Mouse (Mus musculus) kidney, postnatal 25 days (tissue): ENCODE measurements around the gene Tmed9.
"Not testable (repeated sequence)": the region's sequence is repeated elsewhere in the genome, so short reads cannot be mapped to it uniquely, and the experiment has no call there.

ENCODE experiments used
- DNase-seq, 2 experiments: peaks; one replicate each; pipeline ENCODE4 v3.0.0; 2021; ENCODE audit warnings: mixed read lengths in 2 of 2

Gene Tmed9

DNA sequence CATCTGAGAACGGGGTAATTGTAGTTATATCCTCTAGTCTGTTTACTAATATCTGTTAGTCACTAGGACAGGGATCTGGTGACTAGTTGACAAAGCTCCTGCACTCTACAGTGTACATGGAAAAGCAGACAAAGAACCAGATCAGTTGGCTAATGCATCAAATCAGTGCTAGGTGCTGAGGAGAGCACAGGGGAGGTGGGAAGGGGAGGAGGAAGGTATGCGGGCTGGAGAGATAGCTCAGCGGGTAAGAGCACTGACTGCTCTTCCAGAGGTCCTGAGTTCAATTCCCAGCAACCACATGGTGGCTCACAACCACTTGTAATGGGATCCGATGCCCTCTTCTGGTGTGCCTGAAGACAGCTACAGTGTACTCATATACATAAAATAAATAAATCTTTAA is 5.0 kb upstream of the Tmed9 start:
- DNase-seq = not testable (repeated sequence)

DNA sequence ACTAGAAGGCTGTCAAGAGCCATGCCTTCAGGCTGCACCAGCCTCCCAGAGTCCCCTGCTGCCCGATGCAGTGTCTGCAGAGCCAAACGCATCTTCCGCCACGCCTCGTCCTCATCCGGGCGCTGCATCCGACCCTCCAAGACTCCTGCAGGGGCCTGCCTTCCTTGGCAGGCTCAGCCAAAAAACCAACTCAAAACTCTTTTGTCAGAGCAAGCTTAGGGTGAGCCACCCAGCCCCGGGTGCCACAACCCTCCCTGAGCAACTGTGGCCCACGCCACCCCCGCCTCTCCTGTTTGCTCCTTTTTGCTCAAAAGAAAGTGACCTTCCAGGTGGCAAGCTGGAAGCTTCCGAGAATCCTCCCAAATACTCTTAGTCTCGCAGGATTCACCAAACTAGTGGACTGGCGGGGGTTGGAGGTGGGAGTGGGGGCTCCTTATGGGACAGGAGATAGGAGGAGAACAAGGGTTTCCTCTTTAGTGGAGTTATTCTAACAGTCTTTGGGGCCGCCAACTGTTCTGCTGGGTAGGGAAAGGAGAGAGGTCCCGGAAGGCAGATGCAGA is 3.7 kb upstream of the Tmed9 start:
- DNase-seq = peak in 1 of 2 experiments; percentile 9

DNA sequence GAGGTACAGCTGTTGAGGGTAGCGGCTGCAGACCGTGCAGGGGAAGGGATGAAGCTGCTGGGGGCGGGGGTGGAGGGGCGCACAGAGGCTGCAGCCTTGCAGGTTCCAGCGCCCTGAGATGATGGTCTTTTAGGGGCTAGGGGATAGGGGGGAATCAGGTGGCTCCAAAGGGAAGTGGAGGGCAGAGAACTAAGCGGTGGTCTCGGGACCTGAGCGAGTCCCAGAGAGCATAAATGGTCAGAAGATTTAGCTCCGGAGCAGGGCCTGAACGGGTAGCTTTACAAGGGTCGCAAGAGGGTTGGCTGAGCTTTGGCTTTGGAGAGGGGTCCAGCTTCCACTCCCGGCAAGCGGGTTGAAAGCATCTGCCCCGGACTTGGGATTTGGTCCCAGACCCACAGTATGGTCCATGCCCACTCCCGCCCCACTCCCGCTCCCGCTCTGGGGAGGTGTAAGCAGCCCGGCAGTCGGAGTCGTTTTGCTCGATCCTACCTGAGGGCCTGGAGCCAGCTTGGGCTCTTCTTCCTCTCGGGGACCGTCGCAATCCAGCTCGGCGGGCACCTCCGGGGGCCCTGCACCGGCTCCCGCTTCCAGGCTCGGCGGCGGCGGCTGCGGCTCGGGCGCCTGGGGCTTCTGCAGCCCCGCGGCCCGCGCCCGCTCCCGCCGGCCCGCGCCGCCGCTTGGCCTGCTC is 3.1 kb upstream of the Tmed9 start:
- peak; percentile 28 to 64 for DNase-seq

DNA sequence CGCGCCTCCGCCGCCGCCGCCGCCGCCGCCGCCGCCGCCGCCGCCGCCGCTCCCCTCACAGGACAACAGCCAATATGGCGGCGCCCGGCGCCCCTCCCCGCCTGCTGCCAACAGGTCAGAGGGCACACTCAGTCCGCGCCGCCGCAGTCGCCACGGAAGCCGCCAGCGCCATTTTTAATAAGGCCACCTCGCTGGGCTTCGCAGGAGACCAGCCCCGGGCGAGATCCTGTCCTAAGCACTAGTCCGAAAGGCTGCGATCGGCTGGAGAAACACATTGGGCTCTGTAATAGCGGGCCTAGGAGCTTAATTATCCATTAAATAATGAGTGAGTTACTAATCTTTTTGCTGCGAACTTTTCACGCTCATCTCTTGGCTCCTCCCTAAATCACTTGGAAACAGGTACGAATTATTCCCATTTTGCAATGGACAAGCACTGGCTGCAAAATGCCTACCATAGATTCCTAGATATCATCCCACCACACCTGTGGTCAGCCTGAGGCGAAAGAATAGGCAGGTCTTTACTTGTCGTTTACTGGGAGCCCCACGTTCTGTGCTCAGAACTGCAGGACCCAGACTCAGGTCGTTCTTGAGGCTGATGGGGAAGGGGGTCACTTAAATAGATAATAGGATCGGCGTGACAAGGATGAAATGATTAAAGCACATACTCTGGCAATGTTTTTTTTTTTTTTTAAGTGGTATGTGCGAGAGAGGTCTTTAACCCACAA is 2.3 kb upstream of the Tmed9 start, which contains the start of gene Fam193b:
Fam193b (minus strand) TSS at position 94 of the 725 bp plus-strand sequence.
- DNase-seq = peak; percentile 95 to 97

DNA sequence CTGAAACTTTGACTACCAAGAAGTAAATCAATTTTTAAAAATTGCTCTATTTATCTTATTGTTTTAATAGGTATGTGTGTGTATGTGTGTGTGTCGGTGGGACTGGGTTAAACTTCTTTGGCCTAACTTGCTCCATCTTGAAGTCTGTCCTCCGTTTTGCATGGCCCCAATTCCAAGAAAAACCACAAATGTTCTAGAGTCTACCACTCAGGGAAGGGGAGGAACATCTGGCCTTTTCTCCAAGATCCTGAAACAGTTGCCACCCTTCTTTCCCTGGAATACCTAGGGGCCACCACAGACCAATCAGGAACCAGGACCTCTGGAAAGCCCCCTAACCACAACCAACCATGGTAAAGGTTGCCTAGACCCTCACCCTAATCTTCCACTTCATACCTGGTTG is 1.6 kb upstream of the Tmed9 start:
- no peak for DNase-seq

DNA sequence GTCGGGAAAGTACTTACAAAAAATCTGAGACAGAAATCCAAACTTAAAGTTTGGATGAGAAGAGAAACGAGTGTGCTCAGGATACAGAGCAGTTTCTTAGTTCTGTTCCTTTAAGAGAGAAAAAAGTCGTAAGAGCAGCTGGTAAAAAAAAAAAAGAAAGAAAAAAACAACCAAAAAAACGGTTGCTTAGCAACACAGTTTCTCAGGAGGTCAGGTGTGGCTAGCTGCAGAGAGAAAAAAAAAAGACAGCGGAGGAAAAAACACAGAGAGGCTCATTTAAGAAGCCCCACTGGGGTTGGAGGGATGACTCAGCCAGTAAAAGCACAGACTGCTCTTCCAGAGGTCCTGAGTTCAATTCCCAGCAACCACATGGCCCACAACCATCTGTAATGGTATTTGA is 789 bp downstream of the Tmed9 start:
- no peak for DNase-seq

DNA sequence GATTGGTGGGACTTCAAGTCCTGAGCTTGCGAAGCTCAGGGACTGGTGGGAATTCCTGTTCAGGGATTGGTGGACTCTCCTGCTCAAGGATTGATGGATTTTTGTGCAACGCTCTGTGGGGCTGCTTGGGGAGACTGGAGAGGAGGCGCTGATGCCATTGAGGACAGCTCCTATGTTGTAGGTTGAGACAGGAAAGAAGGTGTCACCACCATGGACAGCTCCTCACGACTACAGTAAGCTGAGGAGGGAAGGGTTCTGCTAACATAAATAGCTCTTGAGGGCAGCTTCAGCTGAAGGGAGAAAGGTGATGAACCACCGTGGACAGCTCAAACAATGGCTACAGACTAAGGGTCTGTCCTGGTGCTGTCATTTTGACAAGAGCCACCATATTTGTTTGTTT is 2.4 kb downstream of the Tmed9 start:
- no peak for DNase-seq

DNA sequence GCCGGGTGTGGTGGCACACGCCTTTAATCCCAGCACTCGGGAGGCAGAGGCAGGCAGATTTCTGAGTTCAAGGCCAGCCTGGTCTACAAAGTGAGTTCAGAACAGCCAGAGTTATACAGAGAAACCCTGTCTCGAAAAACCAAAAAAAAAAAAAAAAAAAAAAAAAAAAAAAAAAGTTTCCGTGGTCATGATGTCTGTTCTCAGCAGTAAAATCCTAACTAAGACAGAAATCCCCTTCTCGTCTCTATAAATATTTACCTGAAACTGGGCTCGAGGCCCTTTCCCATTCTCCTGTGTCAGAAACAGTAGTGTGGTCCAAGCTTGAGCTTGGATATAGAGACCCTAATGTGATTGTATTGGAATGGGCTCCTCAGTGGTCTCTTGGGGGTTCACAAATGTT is 3.3 kb downstream of the Tmed9 start:
- not testable (repeated sequence) for DNase-seq

DNA sequence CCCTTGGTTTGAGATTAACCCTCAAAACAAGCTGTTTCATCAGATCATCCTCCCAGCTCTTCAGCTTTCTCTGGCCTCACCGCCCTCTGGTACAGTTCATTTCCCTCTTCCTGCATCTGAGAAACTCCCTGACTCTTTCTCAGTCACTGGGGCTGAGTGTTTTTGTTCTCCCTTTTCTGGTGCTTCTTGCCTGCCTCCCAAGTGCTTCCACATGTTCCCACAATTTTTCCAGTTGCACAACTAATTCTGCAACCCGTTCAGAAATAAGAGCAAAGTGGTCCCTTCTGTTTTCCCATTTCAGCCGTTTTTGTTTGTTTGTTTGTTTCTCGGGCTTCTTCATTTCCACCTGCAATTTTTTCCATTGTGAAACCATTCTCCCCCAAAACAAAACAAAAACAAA is 4.6 kb downstream of the Tmed9 start:
- no peak for DNase-seq

DNA sequence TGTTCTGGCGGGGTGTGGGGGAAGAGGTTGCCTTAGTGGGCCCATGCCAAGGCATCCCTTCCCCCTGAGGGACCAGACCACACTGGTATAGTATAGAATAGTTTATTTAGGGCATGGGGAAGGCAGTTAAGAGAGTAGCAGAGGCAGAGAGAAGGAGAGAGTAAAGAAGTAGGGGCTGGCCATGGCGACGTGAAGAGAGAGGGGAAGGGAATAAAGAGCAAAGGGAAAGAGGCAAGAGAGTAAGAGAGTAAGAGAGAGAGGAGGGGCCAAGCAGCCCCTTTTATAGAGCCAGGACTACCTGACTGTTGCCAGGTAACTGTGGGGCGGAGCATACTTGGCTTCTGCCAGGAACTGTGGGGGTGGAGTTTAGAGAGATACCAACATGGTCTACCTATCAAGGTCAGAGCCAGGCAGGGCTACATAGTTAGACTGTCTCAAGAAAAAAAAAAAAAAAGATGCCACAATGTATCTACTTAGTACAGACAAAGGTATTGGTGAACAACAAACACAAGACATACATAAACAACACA is 18.5 kb downstream of the Tmed9 start:
- DNase-seq = peak; percentile 25 to 70

DNA sequence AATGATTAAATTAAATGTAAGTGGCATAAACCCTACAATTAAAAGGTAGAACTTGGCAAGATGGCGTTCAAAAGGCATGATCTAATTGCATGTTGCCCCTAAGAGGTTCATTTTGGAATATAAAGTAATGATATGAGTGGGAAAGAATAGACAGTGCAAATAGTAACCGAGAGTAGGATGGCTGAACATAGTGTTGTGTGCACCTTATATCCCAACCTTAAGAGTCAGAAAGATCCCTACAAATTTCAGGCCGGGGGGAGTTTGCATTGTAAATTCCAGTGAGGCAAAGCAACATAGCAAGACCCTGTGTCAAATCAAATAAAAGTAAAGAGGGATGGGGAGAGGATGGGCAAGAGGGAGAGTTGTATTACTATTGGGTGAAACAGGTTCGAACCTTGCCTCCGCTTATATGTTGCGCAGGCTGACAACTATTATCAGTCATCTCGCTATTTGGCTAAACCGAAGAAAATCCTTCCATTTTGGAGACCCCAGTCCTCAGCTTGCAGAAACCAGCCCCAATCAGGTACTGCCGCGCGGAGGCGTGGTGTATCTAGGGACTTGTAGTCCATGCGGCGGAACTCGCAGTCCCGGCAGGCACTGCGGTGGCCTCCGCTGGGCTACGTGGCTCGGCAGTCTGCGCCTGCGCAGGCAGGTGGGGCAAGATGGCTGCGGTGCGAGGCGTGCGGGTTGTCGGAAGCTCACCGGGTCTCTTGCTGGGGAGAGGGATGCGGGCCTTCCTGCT is 19.2 kb downstream of the Tmed9 start:
- peak; percentile 96 to 98 for DNase-seq

DNA sequence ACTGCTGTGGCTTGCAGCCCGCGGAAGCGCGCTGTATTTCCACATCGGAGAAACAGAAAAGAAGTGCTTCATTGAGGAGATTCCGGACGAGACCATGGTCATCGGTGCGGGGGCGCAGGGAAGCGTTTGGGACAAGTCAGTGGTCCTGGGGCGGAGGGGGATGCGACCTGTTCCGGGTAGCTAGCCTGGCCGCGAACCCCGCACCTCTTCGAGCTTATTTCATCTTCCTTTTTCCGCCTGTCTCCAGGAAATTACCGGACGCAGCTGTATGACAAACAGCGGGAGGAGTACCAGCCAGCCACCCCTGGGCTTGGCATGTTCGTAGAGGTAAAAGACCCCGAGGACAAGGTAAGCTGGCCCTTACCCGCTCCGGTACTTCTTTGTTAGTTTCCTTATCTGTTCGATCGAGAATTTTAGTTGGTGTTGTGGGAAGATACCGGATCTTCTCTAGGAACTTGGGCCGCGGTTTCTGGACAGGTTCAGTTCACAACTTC is 19.8 kb downstream of the Tmed9 start:
- DNase-seq = no peak

DNA sequence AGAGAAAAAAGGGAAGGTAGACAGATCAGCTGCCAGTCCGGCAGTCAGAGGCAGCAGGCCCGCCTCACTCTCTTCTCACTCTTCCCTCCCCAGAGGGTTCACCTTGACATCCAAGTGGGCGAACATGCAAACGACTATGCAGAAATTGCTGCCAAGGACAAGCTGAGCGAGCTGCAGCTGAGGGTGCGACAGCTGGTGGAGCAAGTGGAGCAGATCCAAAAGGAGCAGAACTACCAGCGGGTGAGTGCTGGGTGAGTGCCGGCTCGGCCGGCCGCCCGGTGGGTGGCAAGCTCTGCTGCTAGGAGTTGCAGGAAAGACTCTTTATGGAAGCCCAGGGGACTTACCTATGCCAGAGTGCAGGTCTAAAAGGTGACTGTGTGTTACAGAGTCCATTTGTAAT is 21.8 kb downstream of the Tmed9 start:
- DNase-seq = no peak

DNA sequence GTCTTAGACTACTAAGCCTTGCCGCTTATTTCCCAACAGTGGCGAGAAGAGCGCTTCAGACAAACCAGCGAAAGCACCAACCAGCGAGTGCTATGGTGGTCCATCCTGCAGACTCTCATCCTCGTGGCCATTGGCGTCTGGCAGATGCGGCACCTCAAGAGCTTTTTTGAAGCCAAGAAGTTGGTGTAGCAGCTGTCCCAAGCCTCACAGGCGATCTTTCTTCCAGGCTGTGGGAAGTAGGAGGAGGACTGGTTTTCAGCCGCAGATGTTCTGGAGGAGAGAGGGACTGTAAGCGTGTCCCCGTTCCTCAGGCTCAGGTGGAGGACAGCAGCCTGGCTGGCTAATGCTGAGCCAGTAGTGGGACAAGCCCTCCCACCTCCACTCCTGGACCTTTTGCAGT is 23.3 kb downstream of the Tmed9 start:
- no peak for DNase-seq

DNA sequence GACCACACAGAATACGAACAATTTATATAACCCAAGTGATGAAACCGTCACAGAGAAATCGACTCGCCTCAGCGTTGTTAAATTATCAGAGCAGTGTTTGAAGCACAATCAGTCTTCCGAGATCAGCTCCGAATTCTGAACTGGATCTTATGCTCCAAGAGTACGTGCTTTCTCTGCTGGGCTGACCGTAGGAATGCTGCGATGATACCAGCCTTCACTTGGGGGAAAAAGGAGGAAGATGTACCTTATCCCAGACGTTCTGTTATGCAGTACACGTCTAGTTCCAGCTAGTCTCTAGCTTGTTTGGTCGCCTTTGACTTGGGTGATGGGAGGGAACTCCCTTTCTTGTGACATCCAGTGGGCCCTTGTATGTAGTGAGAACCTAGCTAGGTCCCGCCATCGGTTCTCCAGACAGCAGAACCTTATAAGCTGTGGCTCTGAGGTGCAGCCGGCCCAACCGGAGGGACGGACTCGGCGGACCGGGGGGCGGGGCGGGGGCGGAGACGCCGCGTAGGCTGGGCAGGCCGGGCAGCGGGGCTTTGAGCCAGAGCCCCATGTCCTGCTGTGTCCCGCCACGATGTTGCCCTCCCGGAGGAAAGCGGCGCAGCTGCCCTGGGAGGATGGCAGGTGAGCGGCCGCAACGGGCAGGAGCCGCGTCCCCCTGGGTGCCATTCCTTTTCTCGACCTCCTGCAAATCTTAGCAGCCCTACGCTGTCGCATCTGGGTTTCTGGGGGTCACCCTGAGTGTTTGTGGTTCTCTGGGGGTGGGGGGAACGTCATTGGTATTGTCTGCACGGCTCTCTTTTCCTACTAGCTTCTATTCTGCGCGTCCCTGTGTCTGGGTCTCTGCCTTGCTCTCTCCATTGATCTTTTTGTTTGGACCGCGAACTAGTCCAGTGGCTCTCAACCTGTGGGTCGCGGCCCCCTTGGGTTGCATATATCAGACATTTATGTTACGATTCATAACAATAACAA is 26.3 kb downstream of the Tmed9 start, which contains the start of gene B4galt7:
B4galt7 (plus strand) TSS at position 331 of the 975 bp plus-strand sequence.
- peak; percentile 88 to 93 for DNase-seq

DNA sequence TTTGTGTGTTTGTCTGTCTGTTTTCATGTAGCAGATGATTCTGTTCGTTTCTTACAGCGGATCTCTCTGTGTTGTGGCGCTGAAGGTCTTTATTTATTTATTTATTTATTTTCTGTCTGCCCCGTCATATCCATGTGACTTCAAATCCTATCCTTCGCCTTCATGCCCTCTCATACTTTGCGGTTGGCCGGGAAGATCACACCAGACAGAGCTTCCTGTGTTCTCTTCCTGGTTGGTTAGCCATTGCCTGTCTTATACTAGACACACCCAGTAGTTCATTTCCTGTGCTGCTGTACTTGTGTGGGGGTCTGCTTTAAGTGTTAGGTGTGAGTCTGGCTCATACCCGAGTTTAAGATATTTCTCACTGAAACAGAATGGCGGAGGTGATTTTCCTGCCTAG is 27.1 kb downstream of the Tmed9 start:
- no peak for DNase-seq

DNA sequence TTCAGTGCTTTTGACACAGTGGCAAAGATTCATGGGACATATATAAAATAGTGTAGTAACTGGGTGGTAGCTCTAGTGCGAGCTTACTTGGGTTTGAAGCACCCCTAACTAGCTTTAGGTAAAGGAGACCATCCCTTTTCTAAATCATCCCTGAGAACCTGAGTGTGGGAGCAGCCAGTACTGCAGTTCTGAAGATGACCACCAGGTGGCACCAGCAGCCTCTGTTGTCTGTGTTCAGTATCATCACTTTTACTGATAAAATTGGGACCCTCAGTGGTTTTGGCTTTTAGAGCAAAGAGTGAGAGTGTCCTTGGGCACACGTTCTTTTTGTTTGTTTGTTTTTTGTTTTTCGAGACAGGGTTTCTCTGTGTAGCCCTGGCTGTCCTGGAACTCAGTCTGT is 28.1 kb downstream of the Tmed9 start:
- peak; percentile 75 to 90 for DNase-seq

DNA sequence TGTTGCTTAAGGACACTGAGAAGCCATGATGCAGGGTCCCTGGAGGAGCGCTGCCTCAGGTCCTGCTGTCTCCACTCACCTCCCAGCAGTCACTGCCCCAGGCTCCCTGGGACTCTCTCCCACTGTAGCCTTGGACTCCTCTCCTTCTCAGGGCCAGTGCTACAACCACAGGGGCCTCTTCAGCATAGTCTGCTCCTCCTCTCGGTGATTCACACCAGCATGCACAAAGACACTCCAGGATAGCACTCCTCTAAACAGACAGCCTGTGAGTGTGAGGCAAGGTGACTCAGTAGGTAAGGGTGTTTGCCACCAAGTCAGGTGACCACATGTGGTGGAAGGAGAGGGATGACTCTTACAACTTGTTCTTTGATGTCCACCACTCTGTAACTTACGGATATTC is 31.1 kb downstream of the Tmed9 start:
- DNase-seq = no peak

DNA sequence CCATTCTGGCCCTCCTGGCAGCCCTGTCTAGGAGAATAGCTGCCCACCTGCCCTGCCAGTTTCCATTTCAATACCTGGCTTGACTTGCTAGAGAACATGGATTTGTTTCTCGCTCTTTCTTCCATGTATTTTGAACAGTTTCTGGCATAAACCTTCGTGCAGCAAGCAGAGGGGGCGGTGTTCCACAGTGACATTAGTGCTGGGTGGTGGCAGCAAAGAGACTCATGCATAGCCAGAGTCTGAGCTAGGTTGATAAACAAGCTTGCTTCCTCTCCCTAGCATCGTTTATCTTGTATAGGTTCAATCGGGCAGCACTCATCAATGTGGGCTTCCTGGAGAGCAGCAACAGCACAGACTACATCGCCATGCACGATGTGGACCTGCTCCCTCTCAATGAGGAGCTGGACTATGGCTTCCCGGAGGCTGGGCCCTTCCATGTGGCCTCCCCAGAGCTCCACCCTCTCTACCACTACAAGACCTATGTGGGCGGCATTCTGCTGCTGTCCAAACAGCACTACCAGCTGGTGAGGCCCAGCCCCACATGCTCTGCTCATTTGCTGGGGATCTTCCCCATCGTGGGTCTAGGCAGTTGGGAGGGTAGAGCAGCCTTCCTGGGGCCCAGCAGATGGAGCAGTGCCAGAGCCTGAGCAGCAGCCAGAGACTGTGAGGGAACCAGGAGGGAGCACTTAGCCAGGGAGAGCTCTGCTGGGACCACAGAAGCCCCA is 33.5 kb downstream of the Tmed9 start:
- DNase-seq = no peak

DNA sequence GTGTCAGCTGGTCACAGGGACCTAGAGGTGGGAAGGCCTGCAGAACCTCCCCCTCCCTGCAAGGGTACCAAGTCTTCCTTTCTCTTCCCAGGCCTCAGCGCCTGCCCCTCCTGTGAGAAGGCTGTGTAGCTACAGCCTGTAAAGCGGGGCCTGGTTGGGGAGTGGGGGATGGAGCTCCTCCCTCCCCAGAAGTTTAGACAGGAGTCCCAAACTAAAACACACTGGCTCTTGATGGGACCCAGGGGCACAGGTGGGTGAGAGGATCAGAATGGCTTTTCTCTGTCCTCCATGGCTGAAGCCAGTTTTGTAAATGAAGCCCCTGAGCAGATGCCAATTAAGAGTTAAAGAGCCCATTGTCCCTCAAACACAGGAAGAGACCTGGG is 34.1 kb downstream of the Tmed9 start:
- DNase-seq = no peak

DNA sequence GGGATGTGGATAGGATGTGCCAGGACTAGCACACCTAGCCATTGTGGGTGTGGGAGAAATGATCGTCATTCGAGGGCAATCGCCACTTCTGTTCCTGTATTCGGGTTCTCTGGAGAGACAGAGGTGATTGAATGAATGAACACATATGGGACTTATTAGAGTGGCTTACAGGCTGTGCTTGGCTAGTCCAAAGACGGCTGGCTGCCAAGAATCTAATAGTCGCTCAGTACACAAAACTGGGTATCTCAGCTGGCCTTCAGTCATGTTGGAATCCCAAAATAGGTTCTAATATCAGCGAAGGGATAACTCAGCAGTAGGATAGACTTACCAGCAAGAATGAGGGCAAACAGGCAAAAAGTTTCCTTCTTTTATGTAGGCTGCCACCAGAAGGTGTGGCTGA is 38.5 kb downstream of the Tmed9 start:
- no peak for DNase-seq
